Mouse (Mus musculus): ENCODE data around the gene Srp68.

Gene Srp68

DNA sequence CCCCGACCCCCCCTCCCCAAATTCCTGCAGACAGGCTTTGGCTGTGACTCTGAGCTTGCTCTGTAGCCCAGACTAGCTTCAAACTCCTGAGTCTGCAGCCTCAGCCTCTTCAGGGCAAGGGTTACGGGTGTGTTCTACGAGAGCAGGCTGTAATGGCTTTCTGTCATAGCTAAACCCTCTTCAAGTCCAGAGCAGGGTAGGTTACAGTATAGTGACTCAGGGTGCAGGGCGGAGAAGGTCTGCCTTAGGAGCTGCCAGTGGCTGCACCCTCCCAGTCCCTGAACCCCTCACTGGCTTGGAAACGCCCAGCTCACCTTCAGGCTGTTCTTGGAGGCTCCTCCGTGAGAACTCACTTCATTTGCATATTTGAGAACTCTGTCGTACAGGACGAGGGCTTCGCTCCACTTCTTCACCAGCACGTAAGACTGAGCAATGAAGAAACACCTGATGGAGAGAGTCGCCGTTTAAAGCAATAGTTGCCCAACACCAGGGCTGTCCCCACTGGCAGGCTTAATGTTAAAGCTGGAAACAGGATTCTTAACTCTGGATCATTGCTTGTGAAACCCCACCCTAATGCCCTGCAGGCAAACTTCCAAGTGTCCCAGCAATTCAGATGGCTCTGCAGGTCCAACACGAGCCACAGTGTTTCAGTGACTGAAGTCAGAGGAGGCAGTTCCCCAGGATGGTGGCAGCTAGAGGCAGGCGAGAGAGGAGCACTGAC is 26.4 kb downstream of the Srp68 start:
- no peak for DNase-seq (ENCODE audit: low read depth)

- DNase-seq (ENCODE audit: low read depth) = no peak
These were observed 28.4 kb downstream of the Srp68 start for GRCm38 (mm10) chr11:116245616-116246015.

GRCm38 (mm10) chr11:116244580-116244979 is 29.4 kb downstream of the Srp68 start:
- no peak for DNase-seq (ENCODE audit: low read depth)

DNA sequence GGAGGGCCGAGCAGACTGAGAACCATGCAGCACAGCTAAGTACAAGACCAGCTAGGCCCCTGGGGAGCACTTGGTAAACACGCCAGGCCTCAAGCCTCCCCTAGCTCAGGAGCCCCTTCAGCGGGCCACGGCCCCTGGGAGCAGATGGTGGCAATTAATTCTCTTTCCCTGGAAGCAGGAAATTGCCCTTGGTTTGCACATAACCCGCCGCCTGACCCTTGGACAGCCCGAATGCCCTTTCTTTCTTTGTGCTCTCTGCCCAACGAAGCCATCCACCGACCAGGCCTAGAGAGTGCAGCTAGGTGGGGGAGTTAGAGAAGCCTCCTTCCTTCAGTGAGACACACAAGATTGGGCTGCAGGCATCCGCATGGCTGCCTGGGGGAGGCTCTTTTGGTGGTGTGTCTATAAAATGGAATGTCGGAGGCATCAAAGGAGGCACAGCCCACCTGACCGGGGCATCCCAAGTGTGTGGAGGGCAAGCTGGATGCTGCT is 32.2 kb downstream of the Srp68 start:
- no peak for DNase-seq (ENCODE audit: low read depth)

DNA sequence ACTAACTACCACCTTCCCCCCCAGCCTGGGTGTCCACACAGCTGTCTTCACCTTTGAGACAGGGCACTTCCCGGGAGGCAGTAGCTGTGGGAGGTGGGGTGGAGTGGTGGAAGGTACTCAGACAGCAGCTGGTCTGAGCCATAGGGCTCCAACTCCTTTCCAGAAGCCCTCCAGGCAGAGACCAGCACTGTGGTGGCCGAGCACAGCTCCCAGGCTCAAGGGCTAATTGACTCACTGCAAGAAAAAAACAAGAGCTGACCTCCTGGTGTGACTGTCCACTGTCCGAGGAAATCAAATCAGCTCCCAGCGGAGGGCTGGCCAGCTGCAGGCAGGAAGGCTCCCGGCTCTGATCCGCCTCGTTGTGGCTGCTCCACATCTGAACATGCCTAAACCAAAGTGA is 34.2 kb downstream of the Srp68 start:
- DNase-seq (ENCODE audit: low read depth) = no peak

DNA sequence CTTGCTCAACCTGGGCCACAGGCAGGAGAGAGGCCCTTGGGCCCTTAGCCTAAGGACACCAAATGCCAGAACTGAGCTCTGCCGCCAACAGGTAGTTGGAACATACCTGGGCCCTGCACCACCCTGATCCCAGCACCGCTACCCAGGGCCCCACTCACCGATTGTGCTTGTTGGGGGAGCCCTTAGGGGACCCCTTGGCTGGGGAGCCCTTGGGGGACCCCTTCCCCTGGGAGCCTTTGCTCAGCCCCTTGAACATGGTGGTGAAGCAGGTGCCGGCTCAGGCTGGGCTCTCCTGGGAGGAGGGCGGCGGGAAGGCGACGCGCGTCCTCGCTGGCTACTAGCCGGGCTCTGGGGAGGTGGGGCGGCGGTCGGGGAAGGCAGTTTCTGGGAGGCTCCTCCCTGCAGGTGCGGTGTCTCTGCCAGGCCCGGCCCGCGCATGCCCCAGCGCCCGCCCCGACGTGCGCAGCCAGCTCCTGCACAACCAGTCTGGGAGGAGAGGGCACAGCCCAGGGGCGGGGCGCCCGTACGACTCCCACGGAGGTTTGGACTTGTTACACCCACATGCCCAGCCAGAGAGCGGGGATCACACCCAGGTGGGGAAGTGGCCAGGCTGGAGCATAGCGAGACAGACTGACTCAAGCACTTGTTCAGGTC is 36.1 kb downstream of the Srp68 start, which contains the start of gene Evpl:
Gene Evpl, minus strand, starts transcription at position 336 of the 654 bp plus-strand sequence.
- DNase-seq (ENCODE audit: low read depth) = peak; percentile 34

DNA sequence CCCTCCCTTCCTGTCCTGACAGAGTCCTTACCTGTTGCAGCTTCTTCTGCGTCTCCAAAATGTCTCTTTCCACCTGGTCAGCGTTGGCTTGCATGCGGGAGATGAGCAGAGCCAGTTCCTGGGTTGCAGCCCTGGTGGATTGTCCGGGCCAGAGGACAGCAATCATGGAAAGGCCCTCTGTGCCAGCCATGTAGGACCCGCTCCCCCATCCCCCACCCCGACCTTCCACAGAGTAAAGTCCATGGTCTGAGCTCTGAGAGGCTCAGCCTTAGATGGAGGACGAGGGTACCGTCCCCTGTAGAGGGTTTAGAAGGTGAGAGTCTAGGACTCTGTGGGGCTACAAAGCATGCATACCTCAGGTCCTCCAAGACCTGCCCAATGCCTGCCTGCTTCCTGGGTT is 39.1 kb downstream of the Srp68 start:
- no peak for DNase-seq (ENCODE audit: low read depth)

DNA sequence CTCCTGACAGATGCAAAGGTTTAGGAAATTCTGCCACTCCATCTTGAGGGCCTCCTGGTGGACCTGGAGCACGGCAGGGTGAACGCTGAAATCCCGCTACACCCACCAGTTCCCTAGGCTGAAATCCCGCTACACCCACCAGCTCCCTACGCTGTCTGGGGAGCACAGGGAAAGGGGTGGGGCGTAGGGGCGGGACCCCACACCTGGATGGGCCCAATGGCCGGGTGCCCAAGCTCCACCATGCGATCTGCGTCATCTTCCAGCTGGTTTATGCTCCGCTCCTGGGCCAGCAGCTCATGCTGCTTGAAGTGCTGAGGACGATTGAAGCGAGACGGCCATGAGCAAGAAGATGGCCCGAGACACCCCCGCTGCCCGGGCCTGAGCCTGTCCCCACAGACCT is 41.6 kb downstream of the Srp68 start:
- DNase-seq (ENCODE audit: low read depth) = no peak

GRCm38 (mm10) chr11:116228699-116229098 is 45.3 kb downstream of the Srp68 start:
- DNase-seq (ENCODE audit: low read depth) = no peak

- DNase-seq (ENCODE audit: low read depth) = peak; percentile 85
These were observed 47.6 kb downstream of the Srp68 start for GRCm38 (mm10) chr11:116226414-116226813.

GRCm38 (mm10) chr11:116222740-116223059 is 51.3 kb downstream of the Srp68 start:
- DNase-seq (ENCODE audit: low read depth) = no peak

DNA sequence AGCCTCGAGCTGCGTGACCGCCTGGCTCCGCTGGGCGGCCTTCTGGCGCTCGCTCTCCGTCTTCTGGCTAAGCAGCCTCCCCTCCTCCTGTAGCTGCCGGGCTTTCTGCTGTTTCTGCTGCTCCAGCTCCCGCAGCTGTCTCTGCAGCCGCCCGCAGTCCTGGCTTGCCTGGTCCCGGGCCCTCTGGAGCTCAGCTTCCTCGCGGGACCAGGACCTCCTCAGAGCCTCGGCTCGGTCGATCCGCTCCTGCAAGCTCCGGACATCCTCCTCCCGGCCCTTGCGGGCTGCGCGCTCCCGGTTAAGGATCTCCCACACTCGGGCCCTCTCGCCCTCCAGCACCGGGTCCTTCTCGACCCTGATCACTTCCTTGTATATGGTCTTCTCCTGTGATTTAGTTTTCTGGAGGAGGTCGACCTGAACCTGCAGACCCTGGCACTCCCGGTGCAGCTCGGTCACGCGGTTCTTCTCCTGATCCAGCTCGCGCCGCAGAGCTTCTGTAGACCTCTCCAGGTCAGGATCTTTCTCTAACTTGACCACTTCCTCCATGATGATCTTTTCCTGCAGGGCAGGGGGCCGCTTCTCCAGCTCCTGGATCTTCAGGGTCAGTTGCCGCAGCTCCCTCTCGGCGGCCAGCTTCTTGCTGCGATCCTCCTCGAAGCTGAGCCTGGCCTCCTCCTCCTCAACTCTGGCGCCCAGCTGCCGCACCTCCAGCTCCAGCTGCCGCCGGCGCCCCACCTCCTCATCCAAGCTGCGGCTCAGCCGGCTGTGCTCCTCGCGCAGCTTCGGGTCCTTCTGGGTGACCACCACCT is 51.9 kb downstream of the Srp68 start:
- no peak for DNase-seq (ENCODE audit: low read depth)

- DNase-seq (ENCODE audit: low read depth) = peak; percentile 52
These were observed 54.1 kb downstream of the Srp68 start for GRCm38 (mm10) chr11:116219885-116220284.

DNA sequence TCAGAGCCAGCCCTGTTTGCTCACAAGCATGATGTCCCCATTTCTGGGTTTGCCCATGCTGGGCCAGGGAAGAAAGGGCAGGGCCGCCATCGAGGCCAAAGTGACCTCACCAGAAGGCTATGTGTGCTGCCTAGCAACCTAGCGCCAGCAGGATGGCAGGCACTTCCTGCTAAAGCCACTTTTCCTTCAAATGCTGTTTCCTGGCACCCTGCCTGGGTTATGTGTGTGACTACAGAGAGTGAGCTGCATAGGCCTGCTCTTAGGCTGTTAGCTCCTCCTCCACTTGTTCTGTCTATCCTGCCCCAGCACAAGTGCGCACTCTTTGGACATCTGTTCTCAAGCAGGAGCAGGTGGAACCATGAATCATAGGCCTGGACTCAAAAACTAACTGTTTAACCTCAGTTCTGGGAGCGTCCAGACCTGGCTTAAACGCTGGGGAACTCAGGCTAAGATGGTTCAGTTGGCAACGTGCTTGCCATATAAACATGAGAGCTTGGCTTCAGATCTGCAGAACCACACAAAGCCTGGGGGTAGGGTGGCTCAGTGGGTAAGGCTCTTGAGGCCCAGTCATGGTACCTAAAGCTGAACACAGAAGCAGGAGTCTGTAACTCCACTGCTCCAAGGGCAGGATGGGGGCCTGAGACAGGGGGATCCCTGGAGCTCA is 55.1 kb downstream of the Srp68 start:
- DNase-seq (ENCODE audit: low read depth) = no peak

DNA sequence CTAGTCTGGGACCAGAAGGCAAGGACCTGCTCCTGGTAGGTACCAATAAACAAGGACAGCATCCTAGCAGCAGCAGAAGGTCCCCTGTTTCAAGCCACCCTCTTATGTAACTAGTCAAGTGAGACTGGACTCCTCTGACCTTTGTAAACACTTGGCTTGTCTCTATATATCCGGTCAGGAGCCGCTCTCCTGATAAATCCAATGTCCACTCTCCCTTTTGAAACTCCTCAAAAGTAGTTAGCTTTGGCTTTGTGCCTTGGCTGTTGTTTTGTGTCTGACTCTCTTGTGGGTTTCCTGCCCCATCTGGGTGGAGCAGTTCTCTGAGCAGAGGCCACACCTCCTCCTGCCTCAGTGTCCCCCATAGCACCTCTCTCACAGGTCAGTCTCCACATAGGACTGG is 55.8 kb downstream of the Srp68 start:
- no peak for DNase-seq (ENCODE audit: low read depth)

DNA sequence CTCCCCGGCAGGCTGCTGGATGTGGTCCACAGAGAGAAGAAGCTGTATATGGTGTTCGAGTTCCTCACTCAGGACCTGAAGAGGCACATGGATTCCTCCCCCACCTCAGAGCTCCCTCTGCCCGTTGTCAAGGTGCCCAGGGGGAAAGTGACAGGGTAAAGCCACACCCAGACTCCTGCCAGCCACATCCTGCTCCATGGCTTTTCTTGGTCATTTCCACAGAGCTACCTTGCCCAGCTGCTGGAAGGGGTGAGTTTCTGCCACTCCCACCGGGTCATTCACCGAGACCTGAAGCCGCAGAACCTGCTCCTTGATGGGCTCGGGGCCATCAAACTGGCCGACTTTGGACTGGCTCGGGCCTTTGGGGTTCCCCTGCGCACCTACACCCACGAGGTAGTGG is 57.5 kb downstream of the Srp68 start:
- DNase-seq (ENCODE audit: low read depth) = no peak

DNA sequence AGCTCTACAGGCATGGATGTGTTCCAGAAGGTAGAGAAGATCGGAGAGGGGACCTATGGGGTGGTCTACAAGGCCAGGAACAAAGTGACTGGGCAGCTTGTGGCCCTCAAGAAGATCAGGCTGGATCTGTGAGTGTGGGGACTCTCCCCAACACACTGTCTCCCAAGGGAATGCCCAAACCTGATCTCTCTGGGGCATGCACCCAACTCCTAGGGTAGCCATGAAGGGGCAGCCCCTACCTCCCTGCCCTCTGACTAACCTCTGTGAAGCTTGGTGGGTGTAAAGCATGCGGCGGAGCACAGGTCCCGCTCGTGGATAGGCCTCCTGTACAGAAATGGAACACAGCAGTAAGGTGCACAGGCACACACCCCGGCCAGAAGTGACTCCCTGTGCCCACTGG is 58.0 kb downstream of the Srp68 start:
- DNase-seq (ENCODE audit: low read depth) = no peak

DNA sequence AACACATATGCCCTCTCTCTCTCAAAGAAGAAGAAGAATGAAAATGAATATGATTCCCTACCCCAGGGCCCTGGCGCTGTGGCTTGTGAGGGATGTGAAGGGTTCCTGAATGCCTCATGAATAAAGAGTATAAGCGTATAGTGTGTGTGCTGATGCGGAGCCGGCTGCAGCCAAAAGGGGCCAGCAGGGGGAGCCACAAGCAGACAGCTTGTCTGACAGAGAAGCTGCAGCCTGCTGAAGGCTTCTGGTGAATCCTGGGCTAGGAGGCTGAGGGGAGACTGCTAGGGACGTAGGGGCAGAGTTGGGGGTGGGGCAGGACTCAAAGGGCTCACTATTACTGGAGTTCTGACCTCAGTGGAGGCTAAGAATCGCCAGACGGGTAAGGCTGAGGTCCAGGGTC is 58.8 kb downstream of the Srp68 start:
- DNase-seq (ENCODE audit: low read depth) = no peak

DNA sequence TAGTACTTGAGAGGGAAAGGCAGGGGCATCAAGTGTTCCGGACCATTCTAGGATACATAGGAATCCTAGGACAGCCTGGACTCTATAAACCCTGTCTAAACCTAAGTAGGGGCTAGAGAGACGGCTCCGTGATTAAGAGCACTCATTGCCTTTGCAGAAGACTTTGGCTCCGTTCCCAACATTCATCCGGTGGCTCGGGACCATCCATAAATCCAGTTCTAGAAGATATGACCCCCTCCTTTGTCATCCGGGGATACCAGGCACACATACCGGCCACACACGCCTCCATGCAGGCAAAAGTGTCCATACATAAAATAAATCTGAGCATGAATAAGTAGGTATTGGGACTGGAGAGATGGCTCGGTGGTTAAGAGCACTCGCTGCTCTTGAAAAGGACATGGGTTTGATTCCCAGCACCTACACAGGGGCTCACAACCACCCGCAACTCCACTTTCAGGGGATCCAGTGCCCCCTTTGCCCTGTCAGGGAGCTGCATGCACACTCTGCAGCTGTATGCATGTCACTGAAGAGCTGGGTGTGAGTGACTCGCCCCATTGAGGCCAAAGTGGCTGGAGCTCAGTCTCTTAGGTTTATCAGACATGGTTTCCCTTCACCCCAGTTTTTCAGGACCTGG is 60.0 kb downstream of the Srp68 start:
- DNase-seq (ENCODE audit: low read depth) = no peak

DNA sequence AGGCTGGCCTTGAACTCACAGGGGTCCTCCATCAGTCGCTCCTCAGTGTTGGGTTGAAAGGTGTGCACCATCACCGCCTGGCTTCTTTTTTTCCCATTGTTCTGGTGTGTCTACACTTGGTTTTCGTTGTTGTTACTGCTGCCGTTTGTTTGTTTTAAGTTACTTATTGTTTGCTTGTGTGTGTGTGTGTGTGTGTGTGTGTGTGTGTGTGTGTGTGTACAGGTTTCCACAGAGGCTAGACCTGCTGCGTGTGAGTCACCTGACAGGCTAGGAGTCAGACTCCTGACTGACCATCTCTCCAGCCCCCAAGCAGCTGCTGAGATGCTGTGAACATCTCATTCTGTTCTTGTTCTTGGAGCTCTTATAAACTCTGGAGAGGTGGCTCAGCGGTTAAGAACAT is 61.2 kb downstream of the Srp68 start:
- no peak for DNase-seq (ENCODE audit: low read depth)

- no peak for DNase-seq (ENCODE audit: low read depth)
These were observed 63.3 kb downstream of the Srp68 start for GRCm38 (mm10) chr11:116210696-116211095.

DNA sequence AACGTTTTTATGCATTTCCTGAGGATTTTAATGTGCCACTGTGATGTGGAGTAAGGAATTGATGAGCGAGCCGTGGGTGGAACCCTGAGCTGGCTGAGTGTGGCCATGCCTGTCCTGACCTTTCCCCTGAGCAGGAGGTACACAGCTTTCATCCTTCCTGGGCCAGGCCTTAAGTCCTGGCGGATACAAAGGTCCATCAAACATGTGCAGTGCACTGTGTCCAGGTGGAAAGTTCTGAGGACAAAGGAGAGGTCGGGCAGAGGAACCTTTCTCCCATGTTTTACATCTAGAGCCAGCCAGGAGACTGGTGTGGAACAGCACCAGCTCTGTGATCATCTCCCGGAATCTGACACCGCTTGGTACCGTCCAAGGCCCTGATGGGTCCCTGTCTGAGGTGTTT is 64.8 kb downstream of the Srp68 start:
- DNase-seq (ENCODE audit: low read depth) = no peak
